Mouse (Mus musculus) neural tube, embryonic 13.5 days (tissue): ENCODE measurements around the gene Zfp180. TPM values are rescaled to one million over a fixed set of nuclear protein-coding genes. Genes with fewer than 3 reads are reported as not detected.

Experiments used
- ATAC-seq: fragments of 200-750 bp; cut with Nextera tagmentation; 2 replicates; pipeline ENCODE4 v1.8.0; 2017; ENCODE audit warnings: low read depth, mild to moderate bottlenecking, moderate TSS enrichment, moderate library complexity
- H3K27ac ChIP-seq: fragments of 300-500 bp; sonication (generic); replicated peaks from 2 replicates; pipeline ENCODE4 v1.5.1; 2015; ENCODE audit warnings: moderate library complexity, mild to moderate bottlenecking, inconsistent platforms
- H3K27me3 ChIP-seq: fragments of 300-500 bp; sonication (generic); 2 replicates; pipeline ENCODE4 v1.6.1; 2015; ENCODE audit warnings: mild to moderate bottlenecking, inconsistent platforms
- H3K36me3 ChIP-seq: fragments of 300-500 bp; sonication (generic); 2 replicates; pipeline ENCODE4 v1.6.1; 2015; ENCODE audit warnings: mild to moderate bottlenecking, inconsistent platforms
- H3K4me1 ChIP-seq: fragments of 300-500 bp; sonication (generic); replicated peaks from 2 replicates; pipeline ENCODE4 v1.6.1; 2015; ENCODE audit warnings: inconsistent platforms
- H3K4me2 ChIP-seq: fragments of 300-500 bp; sonication (generic); 2 replicates; pipeline ENCODE4 v1.6.1; 2015; ENCODE audit warnings: inconsistent platforms, mild to moderate bottlenecking, moderate library complexity
- H3K4me3 ChIP-seq: fragments of 300-500 bp; sonication (generic); 2 replicates; pipeline ENCODE4 v1.5.1; 2015; ENCODE audit warnings: mild to moderate bottlenecking, inconsistent platforms
- H3K9ac ChIP-seq: fragments of 300-500 bp; sonication (generic); 2 replicates; pipeline ENCODE4 v1.6.1; 2015; ENCODE audit warnings: moderate library complexity, mild to moderate bottlenecking, inconsistent platforms
- H3K9me3 ChIP-seq: fragments of 300-500 bp; sonication (generic); 2 replicates; pipeline ENCODE4 v1.6.1; 2016; ENCODE audit warnings: inconsistent platforms
- WGBS: fragments of 180-500 bp; shearing (Covaris S2); methylation state at CpG from one replicate; pipeline ENCODE4 v1.1.7; 2015; 5-methylcytosine and 5-hydroxymethylcytosine counted together
- polyA plus RNA-seq: library from polyadenylated mRNA; unstranded; fragments of >200 nt; fragmentation: Nextera tagmentation; extraction: Ambion mirVana; gene quantifications from 2 replicates; pipeline ENCODE4 v1.2.1, GENCODE M21; 2015

Gene Zfp180
- polyA plus RNA-seq, 1 experiment from 2014 or later, result 29.9 TPM

- Histone ChIP-seq H3K4me3 (peak within 1 kb of the TSS; percentile 73), H3K4me2 (peak within 1 kb of the TSS; percentile 83), H3K36me3 (peaks cover 26% of the 10 kb centered on the region), H3K4me1 (peaks cover 9% of the 10 kb centered on the region), H3K9me3 (peaks cover 28% of the 10 kb centered on the region), H3K27me3 (no peaks in the 10 kb centered on the region), H3K27ac (peak within 1 kb of the TSS; percentile 69), H3K9ac (peak within 1 kb of the TSS; percentile 89)
- peak; percentile 97 for ATAC-seq
- 1% methylated on average over 23 of the region's 23 CpGs for WGBS
These were observed 30.6 kb downstream of the Zfp180 start, which contains the start of gene Zfp112 for GRCm38 (mm10) chr7:24112156-24112856. Gene Zfp112, plus strand, starts transcription at chr7:24112314.

- peak overlapping the region; percentile 73 for H3K4me3 ChIP-seq
- no peaks in the 10 kb centered on the region for H3K27me3 ChIP-seq
- H3K4me2 ChIP-seq, result peak overlapping the region; percentile 83
- peaks cover 21% of the 10 kb centered on the region for H3K9me3 ChIP-seq
- ATAC-seq, result 0 out of 2 replicates have a peak, but pooled peaks have one; percentile 3
- peaks cover 9% of the 10 kb centered on the region for H3K4me1 ChIP-seq
- peak overlapping the region; percentile 89 for H3K9ac ChIP-seq
- peak overlapping the region; percentile 69 for H3K27ac ChIP-seq
- peaks cover 19% of the 10 kb centered on the region for H3K36me3 ChIP-seq
- WGBS, result 10% methylated on average over 12 of the region's 12 CpGs
These were observed 31.3 kb downstream of the Zfp180 start for GRCm38 (mm10) chr7:24113001-24113400.

GRCm38 (mm10) chr7:24116655-24117054, 34.9 kb downstream of the Zfp180 start:
- WGBS, result 90% methylated on average over 4 of the region's 4 CpGs
- no peaks in the 10 kb centered on the region for H3K27me3 ChIP-seq
- no peak overlapping the region for H3K9ac ChIP-seq
- peaks cover 9% of the 10 kb centered on the region for H3K4me1 ChIP-seq
- no peak overlapping the region for H3K4me2 ChIP-seq
- H3K9me3 ChIP-seq, result no peaks in the 10 kb centered on the region
- no peaks in the 10 kb centered on the region for H3K36me3 ChIP-seq
- no peak overlapping the region for H3K27ac ChIP-seq
- no peak for ATAC-seq
- no peak overlapping the region for H3K4me3 ChIP-seq

GRCm38 (mm10) chr7:24133425-24133995, 51.8 kb downstream of the Zfp180 start:
- peak; percentile 60 for ATAC-seq
- Histone ChIP-seq H3K4me3 (peak overlapping the region; percentile 78), H3K4me1 (peaks cover 27% of the 10 kb centered on the region), H3K27me3 (no peaks in the 10 kb centered on the region), H3K4me2 (peak overlapping the region; percentile 82), H3K9me3 (no peaks in the 10 kb centered on the region), H3K9ac (peak overlapping the region; percentile 88), H3K36me3 (peaks cover 28% of the 10 kb centered on the region), H3K27ac (peak overlapping the region; percentile 47; the same call in 1 of the 2 replicates)
- 17% methylated on average over 6 of the region's 6 CpGs for WGBS

- WGBS, result 4% methylated on average over 32 of the region's 32 CpGs
- H3K27ac ChIP-seq, result peak within 1 kb of the TSS; percentile 59; the same call in 1 of the 2 replicates
- H3K4me2 ChIP-seq, result peak within 1 kb of the TSS; percentile 82
- H3K9ac ChIP-seq, result peak within 1 kb of the TSS; percentile 88
- ATAC-seq, result peak; percentile 96
- no peaks in the 10 kb centered on the region for H3K9me3 ChIP-seq
- peaks cover 27% of the 10 kb centered on the region for H3K4me1 ChIP-seq
- H3K27me3 ChIP-seq, result no peaks in the 10 kb centered on the region
- peaks cover 35% of the 10 kb centered on the region for H3K36me3 ChIP-seq
- peak within 1 kb of the TSS; percentile 78 for H3K4me3 ChIP-seq
These were observed 52.5 kb downstream of the Zfp180 start, which contains the start of gene Zfp235 for GRCm38 (mm10) chr7:24133996-24134828. Gene Zfp235, plus strand, starts transcription at chr7:24134169.

- no peak overlapping the region for H3K27ac ChIP-seq
- H3K36me3 ChIP-seq, result peaks cover 58% of the 10 kb centered on the region
- H3K4me3 ChIP-seq, result no peak overlapping the region
- no peaks in the 10 kb centered on the region for H3K4me1 ChIP-seq
- H3K9me3 ChIP-seq, result peaks cover 13% of the 10 kb centered on the region; the same call in 1 of the 2 replicates
- ATAC-seq, result no peak
- H3K4me2 ChIP-seq, result no peak overlapping the region
- 93% methylated on average over 6 of the region's 6 CpGs for WGBS
- H3K27me3 ChIP-seq, result no peaks in the 10 kb centered on the region
- no peak overlapping the region for H3K9ac ChIP-seq
These were observed 60.8 kb downstream of the Zfp180 start for GRCm38 (mm10) chr7:24142566-24142965.

- H3K9ac ChIP-seq, result no peak overlapping the region
- H3K9me3 ChIP-seq, result no peaks in the 10 kb centered on the region
- H3K4me2 ChIP-seq, result no peak overlapping the region
- 6% methylated on average over 1 of the region's 1 CpGs for WGBS
- H3K27me3 ChIP-seq, result no peaks in the 10 kb centered on the region
- H3K27ac ChIP-seq, result no peak overlapping the region
- no peak overlapping the region for H3K4me3 ChIP-seq
- no peaks in the 10 kb centered on the region for H3K36me3 ChIP-seq
- no peaks in the 10 kb centered on the region for H3K4me1 ChIP-seq
- no peak for ATAC-seq
These were observed 71.5 kb downstream of the Zfp180 start for GRCm38 (mm10) chr7:24153272-24153671.

Other genes starting within 250 kb of the Zfp180 start
- gene Vmn1r176, start 244.6 kb upstream of the Zfp180 start, polyA plus RNA-seq, result not detected in 2 replicates
- gene Vmn1r177, start 215.5 kb upstream of the Zfp180 start, polyA plus RNA-seq, result not detected in 2 replicates
- gene Vmn1r178, start 189.9 kb upstream of the Zfp180 start, polyA plus RNA-seq, result not detected in 2 replicates
- not detected in 2 replicates for gene Vmn1r179, start 154.9 kb upstream of the Zfp180 start, polyA plus RNA-seq
- gene Vmn1r180, start 131.3 kb upstream of the Zfp180 start, polyA plus RNA-seq, result not detected in 2 replicates
- gene Vmn1r181, start 107.3 kb upstream of the Zfp180 start, polyA plus RNA-seq, result not detected in 2 replicates
- gene V1rd19, start 80.2 kb upstream of the Zfp180 start, polyA plus RNA-seq, result not detected in 2 replicates
- gene Vmn1r183, start 28.7 kb upstream of the Zfp180 start, polyA plus RNA-seq, result not detected in 2 replicates
- gene Zfp112, start 30.4 kb downstream of the Zfp180 start, polyA plus RNA-seq, result 9.6 and 10.2 TPM in 2 replicates
- 18.4 and 21.4 TPM in 2 replicates for gene Zfp235, start 52.2 kb downstream of the Zfp180 start, polyA plus RNA-seq
- 3.7 and 4.6 TPM in 2 replicates for gene Zfp114, start 93.1 kb downstream of the Zfp180 start, polyA plus RNA-seq
- 4.9 and 6.0 TPM in 2 replicates for gene Zfp111, start 129.5 kb downstream of the Zfp180 start, polyA plus RNA-seq
- gene Zfp109, start 155.6 kb downstream of the Zfp180 start, polyA plus RNA-seq, result 4.4 TPM in 2 replicates
- gene Zfp108, start 172.9 kb downstream of the Zfp180 start, polyA plus RNA-seq, result 4.9 and 5.5 TPM in 2 replicates
- 6.9 and 7.6 TPM in 2 replicates for gene Zfp93, start 188.5 kb downstream of the Zfp180 start, polyA plus RNA-seq
- gene Zfp61, start 219.3 kb downstream of the Zfp180 start, polyA plus RNA-seq, result 39.8 and 49.2 TPM in 2 replicates
- gene Zfp94, start 234.7 kb downstream of the Zfp180 start, polyA plus RNA-seq, result 18.2 and 19.2 TPM in 2 replicates